Mouse (Mus musculus): ENCODE results near the gene Olfr955. TPM values are rescaled to one million over a fixed set of nuclear protein-coding genes. Genes with fewer than 3 reads are reported as not detected.

The Olfr955 gene
- not detected in 2 replicates for polyA plus RNA-seq (2015; fragmentation: Nextera tagmentation; extraction: Ambion mirVana)

DNA sequence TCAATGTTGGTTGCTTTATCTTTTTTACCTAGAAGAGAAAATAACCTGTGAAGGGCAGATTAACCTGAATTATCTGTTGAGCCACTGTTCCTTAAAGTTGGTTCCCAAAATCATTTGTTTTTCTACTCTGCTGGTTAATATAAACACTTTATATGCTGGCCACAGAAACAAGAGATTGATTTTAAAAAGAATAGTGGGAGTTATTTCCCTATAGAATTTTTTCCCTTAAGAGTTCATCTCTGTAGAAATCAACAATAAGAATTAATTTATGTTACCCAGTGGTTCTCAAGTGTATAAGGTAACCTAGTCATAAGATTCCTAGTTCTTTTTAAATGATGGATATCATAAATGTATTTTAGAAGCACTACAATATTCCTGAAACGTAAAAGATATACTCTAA, at the start of gene Olfr955:
TSS of gene Olfr955 (minus strand) at position 101 of the 400 bp plus-strand sequence.
- Histone ChIP-seq H3K27ac (ENCODE audit: low read length) (no peak within 1 kb of the TSS), H3K9me3 (ENCODE audit: control insufficient read depth, low read length) (no peaks in the 10 kb centered on the region), H3K36me3 (ENCODE audit: control insufficient read depth, insufficient read depth, low read length) (no peaks in the 10 kb centered on the region), H3K27me3 (ENCODE audit: control insufficient read depth, insufficient read depth, low read depth, low read length) (no peaks in the 10 kb centered on the region), H3K4me1 (replicated peaks; ENCODE audit: control insufficient read depth, insufficient read depth, low read length) (no peaks in the 10 kb centered on the region), H3K4me2 (ENCODE audit: low read depth, low read length) (no peak within 1 kb of the TSS), H3K9ac (ENCODE audit: low read length) (no peak within 1 kb of the TSS), H3K4me3 (ENCODE audit: low read length) (no peak within 1 kb of the TSS)
- WGBS: 42% methylated on average over 1 of the region's 1 CpGs
- ATAC-seq (ENCODE audit: low read depth): no peak

DNA sequence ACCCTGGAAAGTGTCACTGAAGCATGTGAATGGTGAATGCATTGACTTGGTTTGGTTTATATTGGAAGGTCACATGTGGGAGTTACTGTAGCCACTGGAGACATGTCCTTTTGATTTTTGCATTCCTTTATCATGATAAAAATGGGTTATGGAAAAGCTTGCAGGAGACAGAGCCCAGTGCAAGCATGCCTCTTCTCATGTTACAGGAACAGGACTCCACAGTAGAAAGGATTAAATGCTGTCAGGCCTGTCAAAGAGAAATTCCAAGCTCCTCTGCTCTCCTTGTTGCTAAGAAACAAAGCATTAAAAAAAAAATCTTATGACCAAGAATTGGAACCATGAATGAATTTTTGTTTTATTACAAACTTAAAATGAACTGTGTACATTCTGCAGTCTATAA, 46.9 kb upstream of the Olfr955 start:
- Histone ChIP-seq H3K36me3 (ENCODE audit: control insufficient read depth, insufficient read depth, low read length) (no peaks in the 10 kb centered on the region), H3K27me3 (ENCODE audit: control insufficient read depth, insufficient read depth, low read depth, low read length) (no peaks in the 10 kb centered on the region), H3K4me3 (ENCODE audit: low read length) (no peak overlapping the region), H3K27ac (ENCODE audit: low read length) (no peak overlapping the region), H3K4me1 (replicated peaks; ENCODE audit: control insufficient read depth, insufficient read depth, low read length) (no peaks in the 10 kb centered on the region), H3K9me3 (ENCODE audit: control insufficient read depth, low read length) (no peaks in the 10 kb centered on the region), H3K9ac (ENCODE audit: low read length) (no peak overlapping the region), H3K4me2 (ENCODE audit: low read depth, low read length) (no peak overlapping the region)
- no peak for ATAC-seq (ENCODE audit: low read depth)

DNA sequence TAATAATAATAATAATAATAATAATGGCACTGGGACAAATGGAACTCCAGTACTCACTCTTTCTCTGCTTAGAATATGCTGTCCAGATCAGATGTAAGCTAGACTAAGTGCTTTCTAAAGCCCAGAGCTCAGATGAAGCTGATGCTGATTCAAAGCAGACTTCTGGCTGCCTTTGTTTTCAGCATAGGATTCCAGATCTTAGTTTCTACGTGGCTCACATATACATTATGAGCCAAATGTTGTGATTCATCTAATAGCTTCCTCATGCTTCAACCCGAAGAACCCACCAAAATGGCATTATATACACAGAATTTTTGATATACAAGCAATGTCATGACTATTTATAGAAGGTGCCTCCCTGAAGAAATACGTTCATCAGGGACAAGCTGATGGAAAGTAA, 43.8 kb upstream of the Olfr955 start, which contains the start of gene Olfr957:
TSS of gene Olfr957 (minus strand) at position 279 of the 400 bp plus-strand sequence.
- Histone ChIP-seq H3K36me3 (ENCODE audit: control insufficient read depth, insufficient read depth, low read length) (no peaks in the 10 kb centered on the region), H3K4me2 (ENCODE audit: low read depth, low read length) (no peak within 1 kb of the TSS), H3K4me3 (ENCODE audit: low read length) (no peak within 1 kb of the TSS), H3K9ac (ENCODE audit: low read length) (no peak within 1 kb of the TSS), H3K9me3 (ENCODE audit: control insufficient read depth, low read length) (no peaks in the 10 kb centered on the region), H3K4me1 (replicated peaks; ENCODE audit: control insufficient read depth, insufficient read depth, low read length) (no peaks in the 10 kb centered on the region), H3K27ac (ENCODE audit: low read length) (no peak within 1 kb of the TSS), H3K27me3 (ENCODE audit: control insufficient read depth, insufficient read depth, low read depth, low read length) (no peaks in the 10 kb centered on the region)
- no peak for ATAC-seq (ENCODE audit: low read depth)
- WGBS: 44% methylated on average over 3 of the region's 3 CpGs

DNA sequence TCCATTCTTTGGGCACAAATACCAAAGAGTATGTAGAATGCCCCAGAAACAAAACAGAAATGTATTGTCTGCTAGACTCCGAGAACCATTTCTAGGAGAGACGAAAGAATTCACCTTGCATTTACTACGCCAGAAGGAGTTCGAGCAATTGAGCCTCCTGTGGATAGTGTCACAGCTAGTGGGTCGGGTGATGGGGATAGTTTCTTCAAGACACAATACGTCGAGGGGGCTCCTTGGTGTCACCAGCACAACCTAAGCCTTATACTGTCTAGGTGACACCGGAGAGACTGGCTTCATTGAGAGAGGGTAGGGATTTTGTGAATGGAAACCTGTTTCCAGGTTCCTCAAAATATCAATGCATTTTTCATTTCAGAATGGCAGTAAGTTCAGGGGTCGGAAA, 37.7 kb upstream of the Olfr955 start:
- no peak overlapping the region for H3K27ac ChIP-seq (ENCODE audit: low read length)
- no peaks in the 10 kb centered on the region for H3K27me3 ChIP-seq (ENCODE audit: control insufficient read depth, insufficient read depth, low read depth, low read length)
- H3K4me3 ChIP-seq (ENCODE audit: low read length): no peak overlapping the region
- H3K4me1 ChIP-seq (replicated peaks; ENCODE audit: control insufficient read depth, insufficient read depth, low read length): no peaks in the 10 kb centered on the region
- no peaks in the 10 kb centered on the region for H3K9me3 ChIP-seq (ENCODE audit: control insufficient read depth, low read length)
- ATAC-seq (ENCODE audit: low read depth): no peak
- 73% methylated on average over 9 of the region's 9 CpGs for WGBS
- no peak overlapping the region for H3K4me2 ChIP-seq (ENCODE audit: low read depth, low read length)
- H3K36me3 ChIP-seq (ENCODE audit: control insufficient read depth, insufficient read depth, low read length): no peaks in the 10 kb centered on the region
- H3K9ac ChIP-seq (ENCODE audit: low read length): no peak overlapping the region

DNA sequence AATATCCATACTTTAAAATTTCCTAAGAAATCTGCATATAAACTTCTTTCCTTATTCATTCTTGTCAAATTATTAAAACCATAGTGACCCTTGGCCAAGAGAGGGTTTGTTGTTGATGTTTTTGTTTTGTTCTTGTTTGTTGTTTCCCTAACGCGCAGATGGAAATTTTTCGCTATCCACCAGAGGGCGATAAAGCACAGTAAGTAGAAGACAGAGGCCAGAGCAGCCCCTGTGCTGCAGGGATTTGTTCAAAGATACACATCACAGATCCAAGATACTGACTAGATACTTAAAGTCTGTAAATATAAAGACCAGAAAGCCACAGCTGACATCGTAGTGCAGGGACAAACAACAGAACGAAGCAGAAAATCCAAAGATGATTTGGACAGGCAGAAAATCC, 37.3 kb upstream of the Olfr955 start:
- Histone ChIP-seq H3K27ac (ENCODE audit: low read length) (no peak overlapping the region), H3K36me3 (ENCODE audit: control insufficient read depth, insufficient read depth, low read length) (no peaks in the 10 kb centered on the region), H3K4me3 (ENCODE audit: low read length) (no peak overlapping the region), H3K9ac (ENCODE audit: low read length) (no peak overlapping the region), H3K27me3 (ENCODE audit: control insufficient read depth, insufficient read depth, low read depth, low read length) (no peaks in the 10 kb centered on the region), H3K4me1 (replicated peaks; ENCODE audit: control insufficient read depth, insufficient read depth, low read length) (no peaks in the 10 kb centered on the region), H3K4me2 (ENCODE audit: low read depth, low read length) (no peak overlapping the region), H3K9me3 (ENCODE audit: control insufficient read depth, low read length) (no peaks in the 10 kb centered on the region)
- ATAC-seq (ENCODE audit: low read depth): no peak
- WGBS: 8% methylated on average over 6 of the region's 6 CpGs

DNA sequence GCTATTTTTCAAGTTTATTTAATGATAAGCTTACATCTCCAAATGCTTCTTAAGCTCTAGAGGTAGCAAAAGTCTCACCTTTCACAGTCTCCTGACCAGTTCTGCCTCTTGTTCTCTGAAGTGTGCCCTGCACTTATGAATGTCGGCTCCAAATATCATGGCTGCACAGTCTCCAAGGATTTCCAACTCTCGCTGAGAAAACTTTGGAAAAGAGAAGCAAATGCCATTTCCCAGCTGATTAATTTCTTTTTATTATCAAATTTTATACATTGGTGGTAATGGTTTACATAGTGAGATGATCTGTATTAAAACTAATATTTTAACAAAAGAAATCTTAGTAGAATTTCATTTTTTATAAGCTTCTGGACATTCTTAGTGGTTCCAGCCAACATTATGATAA, 22.2 kb upstream of the Olfr955 start, which contains the start of gene Olfr44:
TSS of gene Olfr44 (minus strand) at position 101 of the 400 bp plus-strand sequence.
- WGBS: 55% methylated on average over 2 of the region's 2 CpGs
- Histone ChIP-seq H3K27ac (ENCODE audit: low read length) (no peak within 1 kb of the TSS), H3K9me3 (ENCODE audit: control insufficient read depth, low read length) (no peaks in the 10 kb centered on the region), H3K36me3 (ENCODE audit: control insufficient read depth, insufficient read depth, low read length) (no peaks in the 10 kb centered on the region), H3K27me3 (ENCODE audit: control insufficient read depth, insufficient read depth, low read depth, low read length) (no peaks in the 10 kb centered on the region), H3K4me1 (replicated peaks; ENCODE audit: control insufficient read depth, insufficient read depth, low read length) (no peaks in the 10 kb centered on the region), H3K4me2 (ENCODE audit: low read depth, low read length) (no peak within 1 kb of the TSS), H3K9ac (ENCODE audit: low read length) (no peak within 1 kb of the TSS), H3K4me3 (ENCODE audit: low read length) (no peak within 1 kb of the TSS)
- no peak for ATAC-seq (ENCODE audit: low read depth)

DNA sequence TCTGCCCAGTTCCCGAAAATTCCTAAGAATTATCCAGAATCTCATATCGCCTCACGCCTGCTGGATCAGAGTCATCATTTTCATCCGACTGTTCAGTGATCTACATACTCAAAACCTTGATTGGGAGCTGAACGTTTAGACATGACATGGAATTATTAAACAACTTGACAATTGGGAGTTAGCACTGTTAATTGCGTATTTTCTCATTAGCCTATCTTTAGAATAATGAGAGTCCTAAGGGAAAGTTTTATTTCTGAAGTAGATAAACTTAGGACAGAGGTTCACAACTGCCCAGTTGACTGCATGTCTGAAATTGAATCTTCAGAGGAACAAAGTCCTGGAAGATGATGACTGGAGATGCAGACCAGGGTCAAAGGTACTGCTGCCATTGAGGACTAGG, 15.3 kb downstream of the Olfr955 start, which contains the start of gene Olfr954:
TSS of gene Olfr954 (plus strand) at position 301 of the 400 bp plus-strand sequence.
- Histone ChIP-seq H3K27me3 (ENCODE audit: control insufficient read depth, insufficient read depth, low read depth, low read length) (no peaks in the 10 kb centered on the region), H3K36me3 (ENCODE audit: control insufficient read depth, insufficient read depth, low read length) (no peaks in the 10 kb centered on the region), H3K27ac (ENCODE audit: low read length) (no peak within 1 kb of the TSS), H3K4me3 (ENCODE audit: low read length) (no peak within 1 kb of the TSS), H3K4me1 (replicated peaks; ENCODE audit: control insufficient read depth, insufficient read depth, low read length) (no peaks in the 10 kb centered on the region), H3K9me3 (ENCODE audit: control insufficient read depth, low read length) (no peaks in the 10 kb centered on the region), H3K9ac (ENCODE audit: low read length) (no peak within 1 kb of the TSS), H3K4me2 (ENCODE audit: low read depth, low read length) (no peak within 1 kb of the TSS)
- WGBS: 76% methylated on average over 6 of the region's 6 CpGs
- ATAC-seq (ENCODE audit: low read depth): no peak

DNA sequence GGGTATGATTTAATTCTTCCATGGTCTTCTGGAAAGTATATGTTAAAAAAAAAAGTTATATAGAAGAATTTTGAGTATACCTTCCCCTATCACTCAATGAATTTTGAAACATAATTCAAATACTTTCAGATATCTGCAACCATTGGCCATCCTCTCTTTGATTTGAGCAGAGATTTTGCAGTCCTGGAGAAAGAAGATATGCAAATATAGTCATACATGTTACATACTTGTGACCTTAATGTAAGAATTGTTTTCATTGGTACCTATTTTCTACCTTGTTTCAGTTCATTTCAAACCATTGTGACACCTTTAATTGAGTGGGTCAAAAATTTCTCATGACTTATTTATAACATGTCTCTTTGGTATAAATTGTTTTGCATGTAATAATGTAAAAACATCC, 44.7 kb downstream of the Olfr955 start, which contains the start of gene Olfr952:
TSS of gene Olfr952 (minus strand) at position 101 of the 400 bp plus-strand sequence.
- Histone ChIP-seq H3K27me3 (ENCODE audit: control insufficient read depth, insufficient read depth, low read depth, low read length) (no peaks in the 10 kb centered on the region), H3K27ac (ENCODE audit: low read length) (no peak within 1 kb of the TSS), H3K36me3 (ENCODE audit: control insufficient read depth, insufficient read depth, low read length) (no peaks in the 10 kb centered on the region), H3K4me3 (ENCODE audit: low read length) (no peak within 1 kb of the TSS), H3K9me3 (ENCODE audit: control insufficient read depth, low read length) (no peaks in the 10 kb centered on the region), H3K4me1 (replicated peaks; ENCODE audit: control insufficient read depth, insufficient read depth, low read length) (no peaks in the 10 kb centered on the region), H3K4me2 (ENCODE audit: low read depth, low read length) (no peak within 1 kb of the TSS), H3K9ac (ENCODE audit: low read length) (no peak within 1 kb of the TSS)
- no peak for ATAC-seq (ENCODE audit: low read depth)
